Mouse (Mus musculus) cortical plate, adult 2 months (tissue): ENCODE measurements around the gene Bcr.

Experiments
- CTCF ChIP-seq: fragments of 200-500 bp; IDR thresholded peaks from 2 replicates; pipeline ENCODE4 v1.5.1; 2011; ENCODE audit warnings: mild to moderate bottlenecking, control low read depth, low read length; ENCODE audit not compliant: insufficient read depth; ENCODE audit errors: extremely low read depth
- POLR2A ChIP-seq: fragments of 200-500 bp; IDR thresholded peaks from 2 replicates; pipeline ENCODE4 v1.6.1; 2011; ENCODE audit warnings: mild to moderate bottlenecking, low read length, control low read depth; ENCODE audit not compliant: insufficient read depth; ENCODE audit errors: extremely low read depth

DNA sequence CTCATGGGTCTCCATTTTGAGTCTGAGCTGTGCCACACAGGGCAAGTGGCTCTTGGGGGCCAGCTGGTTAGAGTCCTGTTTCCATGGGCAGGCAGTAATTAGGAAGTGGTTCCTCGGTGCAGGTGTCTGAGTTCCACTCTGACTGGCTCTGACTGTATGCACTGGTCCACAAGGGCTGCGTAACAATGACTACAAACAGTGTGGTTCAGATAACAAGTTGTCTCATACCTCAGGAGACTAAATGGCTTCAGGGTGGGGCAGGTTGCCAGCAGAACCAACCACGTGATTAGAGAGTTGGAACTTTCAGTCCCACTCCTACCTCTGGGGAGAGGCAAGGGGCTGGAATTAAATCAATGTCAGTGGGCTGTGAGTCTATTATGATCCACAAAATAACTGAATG is 59.0 kb downstream of the Bcr start:
- TF ChIP-seq CTCF: no peak
- no peak for TF ChIP-seq POLR2A
